Mouse (Mus musculus) embryonic fibroblast, embryonic 13.5 days (primary cell): ENCODE measurements around the gene Gimap7.

Experiments
- CTCF ChIP-seq: IDR thresholded peaks from 2 replicates; pipeline ENCODE4 v1.5.1; 2011; ENCODE audit warnings: mild to moderate bottlenecking, control low read depth, low read length, moderate library complexity, borderline replicate concordance; ENCODE audit not compliant: insufficient read depth
- POLR2A ChIP-seq: IDR thresholded peaks from 2 replicates; pipeline ENCODE4 v1.6.1; 2011; ENCODE audit warnings: low read depth, mild to moderate bottlenecking, control low read depth, low read length, moderate library complexity

GRCm38 (mm10) chr6:48704146-48704545 is 14.3 kb upstream of the Gimap7 start:
- TF ChIP-seq POLR2A = no peak
- no peak for TF ChIP-seq CTCF
